In genomic region chr6:29471137-29471536, GRCm38 (mm10) we compare ENCODE assay signal across 23 mouse cellular contexts. TPM values are rescaled to one million over a fixed set of nuclear protein-coding genes. Genes with fewer than 3 reads are reported as not detected.
A peak's percentile ranks its signal among the peaks of the same experiment; 100 is the strongest.
DNase-seq lines count a peak whose midpoint lies in the region; TF ChIP-seq lines count a peak whose summit lies in the region.
"Had no signal": no experiment of that assay in that cellular context is flagged by ENCODE, and none has a peak within 500 bp of the region (broad histone marks: within the 10 kb centered on the region; RNA-seq: fewer than 3 reads in every experiment).

Gene Atp6v1fnb, plus strand, starts transcription at chr6:29471437.

- H3K4me1 ChIP-seq in testis, adult 2 months (ENCODE audit: control insufficient read depth, insufficient read depth, low read length) = no peaks in the 10 kb centered on the region; the same call in 1 of the 2 replicates
- H3K4me1 ChIP-seq in ES-E14 (ENCODE audit: control insufficient read depth in 2 of 2, insufficient read depth in 2 of 2, low read length in 2 of 2, poor library complexity in 1 of 2) = peaks cover 0 to 11% of the 10 kb centered on the region in 2 experiments; a peak in 2 of 4 replicates

- no peak within 1 kb of the TSS for H3K9ac ChIP-seq in ES-E14 (ENCODE audit: insufficient read depth, low read depth, low read length, poor library complexity, severe bottlenecking)

- no peak for TF ChIP-seq CTCF in testis, adult 2 months (IDR thresholded peaks at IDR 0.05; ENCODE audit: control insufficient read depth, insufficient read depth, insufficient replicate concordance, low read depth, low read length)

- peak within 1 kb of the TSS; percentile 64 for H3K27ac ChIP-seq in testis, adult 2 months (ENCODE audit: control insufficient read depth, insufficient read depth, low read depth, low read length)
- peak within 1 kb of the TSS; percentile 24; the same call in 1 of the 2 replicates for H3K27ac ChIP-seq in ES-E14 (ENCODE audit: insufficient read depth, low read depth, low read length, poor library complexity, severe bottlenecking)

- peak; percentile 49; the same call in 1 of the 2 replicates for TF ChIP-seq POLR2A in testis, adult 2 months (IDR thresholded peaks at IDR 0.05; ENCODE audit: control insufficient read depth, low read depth, low read length)

- no peaks in the 10 kb centered on the region for H3K36me3 ChIP-seq in testis, adult 2 months (ENCODE audit: control insufficient read depth, insufficient read depth, low read length)
- H3K36me3 ChIP-seq in ES-E14 (ENCODE audit: control insufficient read depth, insufficient read depth, low read length, poor library complexity, severe bottlenecking) = peaks cover 10% of the 10 kb centered on the region

- no peaks in the 10 kb centered on the region for H3K27me3 ChIP-seq in testis, adult 2 months (ENCODE audit: control insufficient read depth, insufficient read depth, low read length)
- H3K27me3 ChIP-seq: CH12.LX, Patski had no signal

- DNase-seq in testis, postnatal 10 days (ENCODE audit: low spot score) = no peak
- DNase-seq in ES-E14 (ENCODE audit: low read depth, low spot score) = no peak
- DNase-seq in MN1 (ENCODE audit: low spot score) = no peak
- DNase-seq: adrenal gland, adult 2 months; adrenal gland, adult 8-10 months; adrenal gland, postnatal 10 days; adrenal gland, postnatal 14 days; adrenal gland, postnatal 25 days; adrenal gland, postnatal 36 days; B cell, adult 2 months; cerebellum, adult 11 months; cerebellum, adult 11-12 months; cerebellum, adult 18-20 months; cerebellum, adult 2 months; cerebellum, adult 8-10 months had no signal

- no peaks in the 10 kb centered on the region for H3K9me3 ChIP-seq in ES-E14 (ENCODE audit: control insufficient read depth, insufficient read depth, low read depth, low read length)
- H3K9me3 ChIP-seq: G1E had no signal

- in situ Hi-C loops in ES-E14 (cut with MboI; ENCODE audit: low sequenced_read_pairs in 2 of 2, unreplicated experiment in 2 of 2) = no loop called here

- peak within 1 kb of the TSS; percentile 88 for H3K4me3 ChIP-seq in testis, adult 2 months (ENCODE audit: control insufficient read depth, low read depth, low read length)
- no peak within 1 kb of the TSS for H3K4me3 ChIP-seq in ES-E14 (ENCODE audit: insufficient read depth in 1 of 2, low read depth in 1 of 2, low read length in 2 of 2, poor library complexity in 1 of 2, severe bottlenecking in 1 of 2)

TF ChIP-seq in ES-E14, 5 proteins besides CTCF, POLR2A, EP300 and RAD21:
- TF ChIP-seq ZC3H11A (IDR thresholded peaks at IDR 0.05; ENCODE audit: borderline replicate concordance, low read depth, low read length) (no peak), MAFK (IDR thresholded peaks at IDR 0.05; ENCODE audit: insufficient read depth, low read depth, low read length) (no peak), CHD2 (IDR thresholded peaks at IDR 0.05; ENCODE audit: low read depth, low read length) (no peak), ZNF384 (IDR thresholded peaks at IDR 0.05; ENCODE audit: low read depth, low read length) (no peak), HCFC1 (IDR thresholded peaks at IDR 0.05; ENCODE audit: borderline replicate concordance, insufficient read depth, low read length) (no peak)

RNA-seq across cellular contexts. Expression of gene Atp6v1fnb, which starts in this region (rescaled TPM):
- polyA plus RNA-seq in testis, adult 2 months (2012; rRNA removed) = 26.9 and 31.6 TPM in 2 replicates
- 1.0 and 1.4 TPM in 2 replicates for total RNA-seq in ES-E14 (2012; rRNA removed)
- total RNA-seq: adrenal gland, postnatal 14 days; adrenal gland, postnatal 25 days; CH12.LX; MEL had no signal
- polyA plus RNA-seq: activated CD4-positive, CD25-positive, alpha-beta regulatory T cell, adult 4 months; adrenal gland, adult 2 months; C2C12; CD4-positive, CD25-positive, alpha-beta regulatory T cell, adult 4 months; G1E; Patski had no signal
